Mouse (Mus musculus) common myeloid progenitor, adult 5-6 weeks (primary cell): ENCODE measurements at regions not wholly inside any gene's neighbourhood (a gene's known extent, or its start where the extent isn't known, plus 50 kb on each side); places are given as distances from the start of the nearest gene placed in this dataset.
"Not testable (repeated sequence)": the region's sequence is repeated elsewhere in the genome, so short reads cannot be mapped to it uniquely, and the experiment has no call there.

Source experiments
- ATAC-seq: replicated peaks from 2 replicates; pipeline ENCODE4 v1.8.0; 2016; ENCODE audit warnings: low read depth, mild to moderate bottlenecking, moderate TSS enrichment, inconsistent platforms; ENCODE audit not compliant: poor library complexity, severe bottlenecking

DNA sequence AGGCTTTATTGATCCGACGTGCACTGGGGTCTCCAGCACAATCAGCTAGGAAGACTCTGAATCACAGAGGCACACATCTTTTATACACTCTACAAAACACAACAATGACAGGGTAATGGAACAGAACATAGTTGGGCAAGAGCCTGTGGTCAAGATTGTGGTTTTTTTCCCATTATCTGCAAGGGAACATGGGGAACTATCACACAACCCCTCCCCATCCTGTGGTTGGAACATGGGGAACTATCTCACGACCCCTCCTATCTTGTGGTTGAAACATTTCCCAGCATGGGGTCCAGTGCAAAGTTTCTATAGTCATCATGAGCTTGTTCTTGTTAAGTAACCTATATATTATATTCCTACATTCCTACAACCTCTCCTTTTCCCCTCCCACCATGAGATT lies 328.8 kb upstream of the Ercc4 start:
- peak; percentile 74 for ATAC-seq

- ATAC-seq, result no peak
Observed at GRCm38 (mm10) chr16:12785828-12786227, 323.7 kb upstream of the Ercc4 start.

DNA sequence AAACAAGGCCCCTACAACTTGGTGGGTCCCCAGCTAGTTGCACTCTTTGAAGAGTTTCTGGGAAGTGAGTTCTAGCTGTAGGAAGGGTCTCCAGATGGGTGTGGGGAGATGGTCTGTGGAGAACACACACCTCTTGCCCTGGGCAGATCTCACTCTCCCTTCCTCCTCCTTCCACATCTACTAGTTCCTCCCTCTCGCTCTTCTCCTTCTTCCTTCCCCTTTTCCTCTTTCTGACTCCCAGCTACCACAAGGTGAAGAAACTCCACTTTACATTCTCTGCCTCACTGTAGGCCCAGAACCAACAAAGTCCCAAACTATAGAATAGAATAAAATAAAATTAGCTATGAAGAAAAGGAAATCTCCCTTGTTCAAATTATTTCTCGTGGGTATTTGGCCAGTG lies 311.0 kb upstream of the Ercc4 start:
- ATAC-seq, result no peak

- no peak for ATAC-seq
Observed at GRCm38 (mm10) chr16:12800181-12800580, 309.3 kb upstream of the Ercc4 start.

- ATAC-seq, result no peak
Observed at GRCm38 (mm10) chr16:12802651-12803050, 306.8 kb upstream of the Ercc4 start.

DNA sequence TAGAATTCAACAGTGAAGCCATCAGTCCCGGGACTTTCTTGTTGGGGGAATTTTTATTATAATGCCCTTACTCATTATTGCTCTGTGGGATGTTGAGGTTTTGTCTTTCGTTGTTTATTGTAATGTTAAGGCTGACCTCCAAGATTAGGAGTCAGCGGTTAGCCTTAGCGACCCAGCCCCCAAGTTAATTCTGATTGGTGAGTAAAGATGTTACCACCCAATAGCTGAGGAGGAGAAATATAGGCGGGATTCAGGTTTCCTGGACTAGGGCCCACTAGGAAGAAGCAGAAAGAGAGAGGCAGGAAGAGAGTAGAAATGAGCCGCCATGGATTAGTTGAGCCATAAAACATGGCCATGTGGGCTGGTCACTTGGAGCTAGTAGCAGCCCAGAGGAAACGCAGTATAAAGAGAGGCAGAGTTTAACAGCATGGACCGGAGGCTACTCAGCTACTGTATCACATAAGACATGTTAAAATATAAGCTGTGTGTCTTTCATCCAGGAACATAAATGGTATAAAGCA lies 302.1 kb upstream of the Ercc4 start:
- no peak for ATAC-seq

DNA sequence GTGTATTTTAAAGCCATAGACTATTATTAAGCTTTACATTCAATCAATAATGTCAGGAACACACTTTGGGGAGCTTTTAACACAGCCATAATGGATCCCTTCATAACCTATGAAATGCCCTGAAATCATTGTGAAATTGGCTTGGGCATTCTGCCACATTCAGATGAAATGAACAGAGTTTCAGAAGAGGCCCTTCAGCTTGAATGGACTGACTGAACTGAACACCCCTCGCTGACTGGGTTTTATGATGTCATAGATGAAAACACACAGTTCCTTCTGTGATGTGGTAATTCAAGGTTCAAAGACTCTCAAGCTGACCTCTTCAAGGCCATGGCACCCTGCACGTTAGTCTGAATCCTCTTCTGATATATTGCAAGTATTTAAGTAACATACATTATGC lies 298.4 kb upstream of the Ercc4 start:
- ATAC-seq, result no peak

DNA sequence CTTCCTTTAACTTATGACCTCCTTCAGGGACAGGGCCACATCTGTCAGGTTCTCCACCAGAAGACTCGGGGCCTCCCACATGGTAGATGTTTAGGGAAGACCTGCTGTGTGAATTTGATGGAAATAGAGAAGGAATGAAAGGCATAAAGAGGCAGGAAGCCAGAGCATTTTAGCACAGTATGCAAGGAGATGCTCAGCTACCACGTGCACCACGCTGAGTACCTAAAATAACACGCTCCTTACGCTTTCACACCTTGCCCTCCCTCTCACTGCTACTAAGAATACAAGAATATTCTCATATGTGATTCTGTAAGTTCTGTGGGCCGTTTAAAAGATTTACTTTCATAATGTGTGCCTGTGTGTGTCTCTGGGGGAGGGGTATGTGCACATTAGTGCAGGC lies 284.8 kb upstream of the Ercc4 start:
- ATAC-seq, result no peak

DNA sequence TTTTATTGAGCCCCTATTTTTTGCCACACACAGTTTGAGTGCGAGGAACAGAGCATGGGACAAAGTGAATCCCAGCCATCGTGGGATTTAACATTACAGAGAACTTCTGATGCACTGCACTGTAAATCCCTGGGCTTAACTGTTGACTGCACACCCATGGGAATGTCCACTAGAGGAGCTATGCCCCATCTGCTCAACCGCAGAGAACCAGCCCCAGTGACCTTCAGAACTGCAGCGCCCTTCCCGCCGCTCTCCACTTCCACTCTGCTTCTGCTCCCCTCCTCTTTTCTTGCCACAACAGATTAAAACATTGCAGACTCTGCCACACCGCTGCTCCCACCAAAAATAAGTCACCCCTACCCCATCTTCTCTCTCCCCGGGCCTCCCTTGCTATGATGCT lies 283.3 kb upstream of the Ercc4 start:
- no peak for ATAC-seq

DNA sequence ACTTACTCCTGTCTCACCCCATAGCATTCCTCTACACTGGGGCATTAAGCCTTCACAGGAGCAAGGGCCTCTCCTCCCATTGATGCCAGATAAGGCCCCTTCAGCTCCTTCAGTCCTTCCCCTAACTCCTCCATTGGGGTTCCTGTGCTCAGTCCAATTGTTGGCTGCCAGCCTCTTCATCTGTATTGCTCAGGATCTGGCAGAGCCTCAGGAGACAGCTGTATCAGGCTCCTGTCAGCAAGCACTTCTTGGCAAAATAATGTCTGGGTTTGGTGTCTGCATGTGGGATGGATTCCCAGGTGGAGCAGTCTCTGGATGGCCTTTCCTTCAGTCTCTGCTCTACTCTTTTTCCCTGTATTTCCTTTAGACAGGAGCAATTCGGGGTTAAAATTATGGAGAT lies 278.2 kb upstream of the Ercc4 start:
- ATAC-seq, result not testable (repeated sequence)

DNA sequence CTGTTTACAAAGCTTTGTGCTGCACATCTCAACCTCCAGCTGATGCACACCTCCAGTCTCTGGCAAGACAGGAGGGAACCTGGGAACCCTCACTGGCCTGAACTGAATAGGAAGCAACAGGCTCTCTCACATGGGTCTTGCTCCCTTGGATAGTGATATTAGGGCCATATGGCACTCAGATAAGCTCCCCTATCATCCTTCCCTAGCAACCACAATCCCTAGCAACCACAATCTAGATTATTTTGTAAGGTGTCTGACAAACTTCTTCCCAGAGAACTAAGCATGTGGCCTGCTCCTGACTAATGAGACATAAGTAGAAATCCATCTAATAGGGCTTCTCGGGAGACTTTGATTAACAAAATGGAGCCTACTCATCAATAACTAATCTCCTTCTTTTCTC lies 253.1 kb upstream of the Ercc4 start:
- no peak for ATAC-seq

GRCm38 (mm10) chr16:12859714-12860355 lies 249.6 kb upstream of the Ercc4 start:
- no peak for ATAC-seq

DNA sequence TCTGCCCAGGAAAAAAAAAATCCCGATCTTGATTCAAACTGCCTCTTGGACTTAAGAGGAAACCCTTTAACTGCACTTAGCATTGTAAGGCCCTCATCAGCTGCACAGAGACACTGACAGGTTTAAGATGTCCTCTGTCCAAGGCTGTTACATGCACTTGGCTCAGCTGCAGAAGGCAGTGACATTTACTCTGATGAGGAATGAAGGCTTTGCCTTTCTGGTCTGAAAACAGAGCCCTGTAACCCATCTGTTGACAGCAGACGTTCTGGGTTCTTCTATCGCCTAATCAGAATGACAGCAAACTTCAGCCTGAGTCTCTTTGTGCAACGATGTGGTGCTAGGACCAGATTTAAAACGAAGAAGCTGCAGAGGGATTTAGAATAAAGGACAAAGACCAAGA lies 246.9 kb upstream of the Ercc4 start:
- no peak for ATAC-seq

DNA sequence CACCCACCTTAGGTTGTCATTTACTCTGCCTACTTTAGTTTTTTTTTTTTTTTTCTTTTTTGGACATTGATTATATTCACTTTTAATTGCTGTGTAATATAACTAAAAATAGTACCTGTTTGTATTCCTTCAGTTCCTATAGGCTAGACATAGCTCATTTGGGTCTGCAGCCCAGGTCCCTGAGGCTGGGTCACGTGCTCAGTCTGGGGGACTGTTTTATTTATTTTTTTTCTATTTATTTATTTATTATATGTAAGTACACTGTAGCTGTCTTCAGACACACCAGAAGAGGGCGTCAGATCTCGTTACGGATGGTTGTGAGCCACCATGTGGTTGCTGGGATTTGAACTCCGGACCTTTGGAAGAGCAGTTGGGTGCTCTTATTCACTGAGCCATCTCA lies 231.2 kb upstream of the Ercc4 start:
- not testable (repeated sequence) for ATAC-seq

- ATAC-seq, result no peak
Observed at GRCm38 (mm10) chr16:12880011-12880410, 229.5 kb upstream of the Ercc4 start.

GRCm38 (mm10) chr16:12880481-12880880 lies 229.0 kb upstream of the Ercc4 start:
- ATAC-seq, result no peak

DNA sequence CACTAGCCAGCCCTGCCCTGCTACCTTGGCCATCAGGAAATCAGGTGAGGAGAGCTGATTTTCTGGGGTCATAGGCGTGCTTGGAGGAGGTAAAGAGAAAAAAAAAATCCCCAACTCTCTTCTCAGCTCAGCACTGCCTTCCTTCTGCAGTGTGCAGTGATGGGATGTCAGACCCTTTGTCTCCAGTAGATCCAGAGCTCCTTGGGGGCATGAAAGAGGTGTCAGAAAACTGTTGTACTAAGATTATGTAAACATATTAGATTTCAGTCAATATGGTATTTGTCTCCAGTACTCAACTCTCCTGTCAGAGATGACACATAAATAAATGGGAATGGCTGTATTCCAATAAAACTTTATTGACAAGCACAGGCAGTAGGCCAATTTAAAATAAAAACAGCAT lies 226.8 kb upstream of the Ercc4 start:
- no peak for ATAC-seq

DNA sequence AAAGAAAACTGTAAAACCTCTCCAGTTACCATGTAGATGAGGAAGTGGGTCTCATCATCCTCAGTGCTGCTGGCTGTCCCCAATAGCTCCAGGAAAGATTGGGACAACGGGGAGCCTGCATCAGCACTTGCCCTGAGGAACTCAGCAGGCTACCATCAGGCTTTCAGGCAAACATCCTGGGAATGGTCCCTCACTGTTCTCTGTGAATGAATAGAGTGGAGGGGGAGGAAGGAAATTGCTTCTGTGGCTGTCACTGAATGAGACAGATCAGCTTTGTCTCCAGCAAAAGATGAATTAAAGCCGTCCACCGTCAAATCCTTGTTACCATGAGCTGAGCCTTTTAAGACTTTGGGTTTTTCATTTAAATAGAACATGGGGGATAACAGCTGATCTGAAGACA lies 224.9 kb upstream of the Ercc4 start:
- ATAC-seq, result no peak

- ATAC-seq, result no peak
Observed at GRCm38 (mm10) chr16:12886127-12886526, 223.4 kb upstream of the Ercc4 start.

- no peak for ATAC-seq
Observed at GRCm38 (mm10) chr16:12887381-12887780, 222.1 kb upstream of the Ercc4 start.

GRCm38 (mm10) chr16:12890094-12890493 lies 219.4 kb upstream of the Ercc4 start:
- ATAC-seq, result no peak

DNA sequence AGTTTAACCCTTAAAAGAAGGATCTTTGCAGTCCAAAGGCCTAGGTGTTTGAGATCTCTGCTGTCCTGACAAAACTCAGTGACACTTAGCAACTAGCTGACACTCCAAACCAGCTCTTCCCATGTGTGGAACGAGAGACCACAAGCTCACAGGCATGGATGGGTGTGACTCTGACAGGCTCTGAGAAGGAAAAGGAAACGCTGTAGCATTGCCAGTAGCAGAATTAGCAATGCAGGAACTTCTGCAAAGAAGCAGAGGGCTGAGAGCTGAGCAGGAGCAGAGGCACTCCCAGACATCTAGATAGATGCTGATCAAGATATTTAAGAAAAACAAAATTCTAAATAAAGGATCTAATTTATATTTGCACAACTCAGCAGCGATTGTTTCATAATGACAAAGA lies 218.9 kb upstream of the Ercc4 start:
- ATAC-seq, result 0 out of 2 replicates have a peak, but pooled peaks have one; percentile 54
